Mouse (Mus musculus): ENCODE results near the gene Pm20d1. TPM values are rescaled to one million over a fixed set of nuclear protein-coding genes. Genes with fewer than 3 reads are reported as not detected.

Gene Pm20d1
- polyA plus RNA-seq, 1 experiment from 2014 or later, result 0.46 TPM

GRCm38 (mm10) chr1:131769296-131769695, 27.9 kb upstream of the Pm20d1 start:
- H3K27me3 ChIP-seq (ENCODE audit: control insufficient read depth, insufficient read depth, low read depth, low read length), result no peaks in the 10 kb centered on the region
- H3K36me3 ChIP-seq (ENCODE audit: control insufficient read depth, insufficient read depth, low read length), result no peaks in the 10 kb centered on the region
- ATAC-seq, result no peak
- no peaks in the 10 kb centered on the region for H3K4me1 ChIP-seq (ENCODE audit: control insufficient read depth, insufficient read depth, low read length)
- no peak overlapping the region for H3K9ac ChIP-seq (ENCODE audit: low read depth, low read length)
- WGBS, result 74% methylated on average over 3 of the region's 3 CpGs
- H3K27ac ChIP-seq (ENCODE audit: low read length), result no peak overlapping the region
- no peaks in the 10 kb centered on the region for H3K9me3 ChIP-seq (replicated peaks; ENCODE audit: control insufficient read depth, low read length, poor library complexity, severe bottlenecking)
- H3K4me3 ChIP-seq (ENCODE audit: low read depth, low read length), result no peak overlapping the region
- H3K4me2 ChIP-seq (ENCODE audit: low read length), result no peak overlapping the region

- H3K4me2 ChIP-seq (ENCODE audit: low read length), result no peak overlapping the region
- no peaks in the 10 kb centered on the region for H3K36me3 ChIP-seq (ENCODE audit: control insufficient read depth, insufficient read depth, low read length)
- ATAC-seq, result no peak
- H3K27me3 ChIP-seq (ENCODE audit: control insufficient read depth, insufficient read depth, low read depth, low read length), result no peaks in the 10 kb centered on the region
- no peak overlapping the region for H3K27ac ChIP-seq (ENCODE audit: low read length)
- no peaks in the 10 kb centered on the region for H3K4me1 ChIP-seq (ENCODE audit: control insufficient read depth, insufficient read depth, low read length)
- H3K9ac ChIP-seq (ENCODE audit: low read depth, low read length), result no peak overlapping the region
- H3K9me3 ChIP-seq (replicated peaks; ENCODE audit: control insufficient read depth, low read length, poor library complexity, severe bottlenecking), result no peaks in the 10 kb centered on the region
- no peak overlapping the region for H3K4me3 ChIP-seq (ENCODE audit: low read depth, low read length)
- 60% methylated on average over 4 of the region's 4 CpGs for WGBS
These were observed 26.5 kb upstream of the Pm20d1 start for GRCm38 (mm10) chr1:131770656-131771055.

GRCm38 (mm10) chr1:131771440-131771839, 25.7 kb upstream of the Pm20d1 start:
- Histone ChIP-seq H3K4me1 (ENCODE audit: control insufficient read depth, insufficient read depth, low read length) (no peaks in the 10 kb centered on the region), H3K27ac (ENCODE audit: low read length) (no peak overlapping the region), H3K27me3 (ENCODE audit: control insufficient read depth, insufficient read depth, low read depth, low read length) (no peaks in the 10 kb centered on the region), H3K9me3 (replicated peaks; ENCODE audit: control insufficient read depth, low read length, poor library complexity, severe bottlenecking) (no peaks in the 10 kb centered on the region), H3K36me3 (ENCODE audit: control insufficient read depth, insufficient read depth, low read length) (no peaks in the 10 kb centered on the region), H3K4me2 (ENCODE audit: low read length) (no peak overlapping the region), H3K4me3 (ENCODE audit: low read depth, low read length) (no peak overlapping the region), H3K9ac (ENCODE audit: low read depth, low read length) (no peak overlapping the region)
- no peak for ATAC-seq

DNA sequence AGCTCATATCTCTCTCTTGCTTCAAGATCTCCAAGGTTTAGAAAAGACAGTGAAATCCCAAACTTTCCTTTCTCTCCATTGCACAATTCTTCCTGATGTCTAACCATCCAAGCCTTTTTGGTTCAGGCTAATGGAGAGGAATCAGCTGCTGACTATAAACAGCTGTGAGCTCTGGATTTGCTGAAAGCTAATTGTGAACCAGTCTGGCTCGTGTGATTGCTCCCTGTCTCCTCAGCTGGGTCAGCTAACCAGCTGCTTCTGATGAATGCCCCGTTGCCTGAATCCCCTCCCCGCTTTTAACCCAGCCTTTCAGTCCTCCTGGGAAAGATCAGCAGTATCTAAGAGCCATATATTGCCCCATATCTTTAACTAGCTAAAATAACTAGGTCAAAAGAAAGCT, 2.6 kb upstream of the Pm20d1 start:
- no peaks in the 10 kb centered on the region for H3K9me3 ChIP-seq (replicated peaks; ENCODE audit: control insufficient read depth, low read length, poor library complexity, severe bottlenecking)
- no peak overlapping the region for H3K4me2 ChIP-seq (ENCODE audit: low read length)
- 16% methylated on average over 3 of the region's 3 CpGs for WGBS
- H3K36me3 ChIP-seq (ENCODE audit: control insufficient read depth, insufficient read depth, low read length), result no peaks in the 10 kb centered on the region
- no peak overlapping the region for H3K27ac ChIP-seq (ENCODE audit: low read length)
- H3K4me1 ChIP-seq (ENCODE audit: control insufficient read depth, insufficient read depth, low read length), result 0 out of 2 replicates have a peak, but pooled peaks cover 3% of the 10 kb centered on the region
- H3K4me3 ChIP-seq (ENCODE audit: low read depth, low read length), result no peak overlapping the region
- no peak overlapping the region for H3K9ac ChIP-seq (ENCODE audit: low read depth, low read length)
- no peaks in the 10 kb centered on the region; the same call in 1 of the 2 replicates for H3K27me3 ChIP-seq (ENCODE audit: control insufficient read depth, insufficient read depth, low read depth, low read length)
- ATAC-seq, result no peak

- no peak overlapping the region for H3K4me3 ChIP-seq (ENCODE audit: low read depth, low read length)
- WGBS, result 89% methylated on average over 3 of the region's 3 CpGs
These were observed 2.0 kb upstream of the Pm20d1 start for GRCm38 (mm10) chr1:131795171-131795570.

DNA sequence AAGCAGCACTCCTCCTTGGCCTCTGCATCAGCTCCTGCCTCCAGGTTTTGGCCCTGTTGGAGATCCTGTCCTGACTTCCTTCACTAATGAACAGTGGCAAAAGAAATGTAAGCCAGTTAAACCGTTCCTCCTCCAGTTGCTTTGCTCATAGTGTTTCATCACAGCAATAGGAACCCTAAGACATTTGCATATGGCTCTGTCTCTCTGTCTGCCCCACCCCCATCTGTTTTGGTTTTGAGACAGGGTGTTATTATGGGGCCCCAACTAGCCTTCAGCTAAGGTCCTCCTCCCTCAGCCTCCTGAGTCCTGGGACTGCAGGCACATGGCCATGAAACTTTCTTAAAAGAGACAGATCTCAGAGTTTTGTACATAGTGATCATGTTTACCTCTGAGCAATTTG, 2.8 kb downstream of the Pm20d1 start:
- WGBS, result 39% methylated on average over 1 of the region's 1 CpGs

More at GRCm38 (mm10) chr1:131795171-131795570, 2.0 kb upstream of the Pm20d1 start:
- no peaks in the 10 kb centered on the region; the same call in 1 of the 2 replicates for H3K27me3 ChIP-seq (ENCODE audit: control insufficient read depth, insufficient read depth, low read depth, low read length)
- H3K36me3 ChIP-seq (ENCODE audit: control insufficient read depth, insufficient read depth, low read length), result no peaks in the 10 kb centered on the region
- H3K4me1 ChIP-seq (ENCODE audit: control insufficient read depth, insufficient read depth, low read length), result 0 out of 2 replicates have a peak, but pooled peaks cover 3% of the 10 kb centered on the region
- no peak overlapping the region for H3K27ac ChIP-seq (ENCODE audit: low read length)
- ATAC-seq, result no peak
- no peak overlapping the region for H3K4me2 ChIP-seq (ENCODE audit: low read length)
- H3K9ac ChIP-seq (ENCODE audit: low read depth, low read length), result no peak overlapping the region
- no peaks in the 10 kb centered on the region for H3K9me3 ChIP-seq (replicated peaks; ENCODE audit: control insufficient read depth, low read length, poor library complexity, severe bottlenecking)

DNA sequence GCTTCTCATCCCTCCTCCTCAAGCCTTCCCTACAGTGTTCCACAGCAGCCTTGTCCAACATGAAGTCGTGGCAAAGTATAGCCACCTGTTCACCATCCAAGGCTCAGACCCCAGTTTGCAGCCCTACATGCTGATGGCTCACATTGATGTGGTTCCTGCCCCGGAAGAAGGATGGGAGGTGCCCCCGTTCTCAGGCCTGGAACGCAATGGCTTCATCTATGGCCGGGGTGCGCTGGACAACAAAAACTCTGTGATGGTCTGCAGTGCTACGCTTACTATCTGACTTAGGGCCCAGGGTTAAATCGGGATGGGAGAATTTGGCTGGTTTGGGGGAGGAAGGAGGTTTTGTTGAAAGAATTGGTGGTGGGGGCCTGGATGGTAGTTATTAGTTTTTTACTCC, 3.9 kb downstream of the Pm20d1 start:
- Histone ChIP-seq H3K9ac (ENCODE audit: low read depth, low read length) (no peak overlapping the region), H3K27ac (ENCODE audit: low read length) (no peak overlapping the region), H3K27me3 (ENCODE audit: control insufficient read depth, insufficient read depth, low read depth, low read length) (no peaks in the 10 kb centered on the region; the same call in 1 of the 2 replicates), H3K36me3 (ENCODE audit: control insufficient read depth, insufficient read depth, low read length) (no peaks in the 10 kb centered on the region), H3K4me2 (ENCODE audit: low read length) (no peak overlapping the region), H3K4me3 (ENCODE audit: low read depth, low read length) (no peak overlapping the region), H3K4me1 (ENCODE audit: control insufficient read depth, insufficient read depth, low read length) (0 out of 2 replicates have a peak, but pooled peaks cover 3% of the 10 kb centered on the region), H3K9me3 (replicated peaks; ENCODE audit: control insufficient read depth, low read length, poor library complexity, severe bottlenecking) (no peaks in the 10 kb centered on the region)
- no peak for ATAC-seq
- WGBS, result 94% methylated on average over 8 of the region's 8 CpGs

More for the DNA sequence above, 2.8 kb downstream of the Pm20d1 start:
- Histone ChIP-seq H3K27me3 (ENCODE audit: control insufficient read depth, insufficient read depth, low read depth, low read length) (no peaks in the 10 kb centered on the region; the same call in 1 of the 2 replicates), H3K4me3 (ENCODE audit: low read depth, low read length) (no peak overlapping the region), H3K4me2 (ENCODE audit: low read length) (no peak overlapping the region), H3K9me3 (replicated peaks; ENCODE audit: control insufficient read depth, low read length, poor library complexity, severe bottlenecking) (no peaks in the 10 kb centered on the region), H3K27ac (ENCODE audit: low read length) (no peak overlapping the region), H3K4me1 (ENCODE audit: control insufficient read depth, insufficient read depth, low read length) (0 out of 2 replicates have a peak, but pooled peaks cover 3% of the 10 kb centered on the region), H3K9ac (ENCODE audit: low read depth, low read length) (no peak overlapping the region), H3K36me3 (ENCODE audit: control insufficient read depth, insufficient read depth, low read length) (no peaks in the 10 kb centered on the region)
- ATAC-seq, result no peak

DNA sequence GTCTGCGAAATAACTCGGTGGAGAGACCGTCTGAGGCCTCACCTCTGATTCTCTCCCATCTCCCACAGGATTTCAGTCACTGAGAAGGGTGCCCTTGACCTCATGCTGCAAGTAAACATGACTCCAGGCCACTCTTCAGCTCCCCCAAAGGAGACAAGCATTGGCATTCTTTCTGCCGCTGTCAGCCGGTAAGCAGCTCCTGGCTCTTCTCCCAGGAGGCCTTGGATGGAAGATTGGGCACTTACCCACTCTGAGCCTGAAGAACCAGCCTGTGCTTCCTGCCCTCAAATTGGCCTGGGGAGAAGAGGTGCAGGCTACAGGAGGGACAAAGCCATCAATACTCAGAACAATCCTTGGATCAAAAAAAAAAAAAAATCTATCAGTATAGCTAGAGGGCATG, 5.5 kb downstream of the Pm20d1 start:
- Histone ChIP-seq H3K27me3 (ENCODE audit: control insufficient read depth, insufficient read depth, low read depth, low read length) (no peaks in the 10 kb centered on the region; the same call in 1 of the 2 replicates), H3K9me3 (replicated peaks; ENCODE audit: control insufficient read depth, low read length, poor library complexity, severe bottlenecking) (no peaks in the 10 kb centered on the region), H3K4me2 (ENCODE audit: low read length) (no peak overlapping the region), H3K4me1 (ENCODE audit: control insufficient read depth, insufficient read depth, low read length) (no peaks in the 10 kb centered on the region), H3K4me3 (ENCODE audit: low read depth, low read length) (no peak overlapping the region), H3K9ac (ENCODE audit: low read depth, low read length) (no peak overlapping the region), H3K27ac (ENCODE audit: low read length) (no peak overlapping the region), H3K36me3 (ENCODE audit: control insufficient read depth, insufficient read depth, low read length) (no peaks in the 10 kb centered on the region)
- WGBS, result 87% methylated on average over 5 of the region's 5 CpGs
- ATAC-seq, result no peak

DNA sequence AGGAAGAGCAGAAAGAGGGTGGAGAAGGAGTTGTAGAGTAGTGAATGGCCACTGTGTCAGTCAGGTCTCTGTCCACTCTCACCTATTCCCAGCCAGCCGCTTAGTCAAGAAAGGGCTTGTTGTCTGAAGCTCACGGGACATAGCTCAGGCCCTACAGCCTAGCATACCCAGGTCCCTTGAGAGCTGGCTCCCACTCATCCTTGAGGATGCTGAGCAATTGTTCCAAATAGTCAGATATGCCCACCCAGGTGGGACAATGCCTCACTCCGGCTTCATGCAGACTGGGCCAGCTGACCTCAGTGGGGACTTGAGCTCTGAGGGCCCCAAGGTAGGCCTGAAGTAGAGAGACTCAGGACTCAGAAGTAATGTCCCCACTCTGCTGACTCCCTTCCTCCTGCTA, 7.0 kb downstream of the Pm20d1 start:
- Histone ChIP-seq H3K27ac (ENCODE audit: low read length) (no peak overlapping the region), H3K36me3 (ENCODE audit: control insufficient read depth, insufficient read depth, low read length) (no peaks in the 10 kb centered on the region), H3K9me3 (replicated peaks; ENCODE audit: control insufficient read depth, low read length, poor library complexity, severe bottlenecking) (no peaks in the 10 kb centered on the region), H3K9ac (ENCODE audit: low read depth, low read length) (no peak overlapping the region), H3K4me1 (ENCODE audit: control insufficient read depth, insufficient read depth, low read length) (no peaks in the 10 kb centered on the region), H3K27me3 (ENCODE audit: control insufficient read depth, insufficient read depth, low read depth, low read length) (no peaks in the 10 kb centered on the region), H3K4me2 (ENCODE audit: low read length) (no peak overlapping the region), H3K4me3 (ENCODE audit: low read depth, low read length) (no peak overlapping the region)
- ATAC-seq, result no peak
- WGBS, result 100% methylated on average over 3 of the region's 3 CpGs
